Comparison of ENCODE assay signal across 9 mouse cellular contexts in the genomic region with DNA sequence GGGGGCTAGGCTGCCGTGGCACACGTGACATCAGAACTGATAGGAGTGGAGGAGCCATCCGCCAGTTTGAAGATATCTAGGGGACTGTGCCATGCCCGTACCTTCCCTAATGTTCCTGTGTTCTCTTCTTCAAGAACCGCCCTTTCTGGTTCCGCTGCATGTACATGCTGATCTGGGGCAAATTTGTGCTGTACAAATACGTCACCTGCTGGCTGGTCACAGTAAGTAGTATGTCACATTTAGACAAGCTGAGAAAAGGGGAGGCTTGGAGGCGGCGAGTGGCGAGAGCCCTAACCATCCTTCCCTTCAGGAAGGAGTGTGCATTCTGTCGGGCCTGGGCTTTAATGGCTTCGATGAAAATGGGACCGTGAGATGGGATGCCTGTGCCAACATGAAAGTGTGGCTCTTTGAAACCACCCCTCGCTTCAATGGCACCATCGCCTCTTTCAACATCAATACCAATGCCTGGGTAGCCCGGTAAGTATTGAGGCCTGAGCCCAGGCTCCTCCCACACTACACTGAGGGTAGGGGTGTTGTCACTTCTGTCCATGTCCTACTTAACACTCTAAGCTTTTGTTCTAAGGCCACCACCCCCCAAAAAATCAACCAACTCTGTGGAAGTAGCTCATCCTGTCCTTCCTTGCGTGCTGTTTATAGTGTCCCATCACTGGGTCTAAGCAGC. TPM values are rescaled to one million over a fixed set of nuclear protein-coding genes. Genes with fewer than 3 reads are reported as not detected.
A peak's percentile ranks its signal among the peaks of the same experiment; 100 is the strongest.
DNase-seq lines count a peak whose midpoint lies in the region; ATAC-seq and TF ChIP-seq lines count a peak whose summit lies in the region.
"Had no signal": no experiment of that assay in that cellular context is flagged by ENCODE, and none has a peak within 500 bp of the region (broad histone marks: within the 10 kb centered on the region; RNA-seq: fewer than 3 reads in every experiment).

No protein-coding gene starts in this region.

- no peak overlapping the region for H3K27ac ChIP-seq in kidney, embryonic 15.5 days
- no peak overlapping the region for H3K27ac ChIP-seq in cortical plate, adult 2 months (ENCODE audit: insufficient read depth, low read length)
- no peak overlapping the region for H3K27ac ChIP-seq in liver, embryonic 16.5 days (ENCODE audit: low read length)
- H3K27ac ChIP-seq: liver, embryonic 15.5 days had no signal

- H3K9ac ChIP-seq in kidney, embryonic 15.5 days = no peak overlapping the region
- no peak overlapping the region for H3K9ac ChIP-seq in liver, embryonic 16.5 days (ENCODE audit: low read depth, low read length)
- H3K9ac ChIP-seq: liver, embryonic 15.5 days had no signal

- H3K4me1 ChIP-seq in kidney, embryonic 15.5 days = peaks cover 15% of the 10 kb centered on the region
- peaks cover 85% of the 10 kb centered on the region for H3K4me1 ChIP-seq in E14TG2a.4 (replicated peaks; ENCODE audit: low read depth, low read length)
- H3K4me1 ChIP-seq in cortical plate, adult 2 months (ENCODE audit: control insufficient read depth, insufficient read depth, low read length) = peaks cover 4% of the 10 kb centered on the region
- no peaks in the 10 kb centered on the region; the same call in 1 of the 2 replicates for H3K4me1 ChIP-seq in liver, embryonic 16.5 days (ENCODE audit: control insufficient read depth, low read depth, low read length)

- TF ChIP-seq CTCF in E14TG2a.4 (conservative IDR thresholded peaks at IDR 0.05; ENCODE audit: low read length) = no peak
- 0 out of 2 replicates have a peak, but pooled peaks have one; percentile 4 for TF ChIP-seq CTCF in cortical plate, adult 2 months (IDR thresholded peaks at IDR 0.05; ENCODE audit: extremely low read depth, insufficient read depth, low read length)

- intact Hi-C loops in heart, postnatal 14 days (cut with DNase I) = loop anchor here (2.0 to 5.0 kb wide), 4 partner anchors 29 to 57 kb away; partner anchors contain the start of genes Grcc10 and Lpcat3

- H3K4me3 ChIP-seq in kidney, embryonic 15.5 days (replicated peaks) = no peak overlapping the region
- H3K4me3 ChIP-seq in E14TG2a.4 (replicated peaks; ENCODE audit: low read length) = 0 out of 2 replicates have a peak overlapping the region, but pooled peaks have one; percentile 2
- no peak overlapping the region for H3K4me3 ChIP-seq in cortical plate, adult 2 months (ENCODE audit: insufficient read depth, low read length)
- no peak overlapping the region for H3K4me3 ChIP-seq in liver, embryonic 16.5 days (ENCODE audit: low read depth, low read length)
- H3K4me3 ChIP-seq: liver, embryonic 15.5 days had no signal

- peak; percentile 6; the same call in 1 of the 2 replicates for ATAC-seq in kidney, embryonic 15.5 days (replicated peaks; ENCODE audit: low FRiP score)
- peak; percentile 4; the same call in 1 of the 2 replicates for ATAC-seq in liver, embryonic 16.5 days (ENCODE audit: low read depth)

- no peaks in the 10 kb centered on the region for H3K27me3 ChIP-seq in kidney, embryonic 15.5 days
- H3K27me3 ChIP-seq in E14TG2a.4 (ENCODE audit: insufficient read depth, low read length) = no peaks in the 10 kb centered on the region
- no peaks in the 10 kb centered on the region for H3K27me3 ChIP-seq in liver, embryonic 16.5 days (ENCODE audit: control insufficient read depth, insufficient read depth, low read depth, low read length)
- H3K27me3 ChIP-seq: liver, embryonic 15.5 days had no signal

- no peak for DNase-seq in kidney, postnatal 25 days
- no peak for DNase-seq in urinary bladder, adult 2 months (ENCODE audit: low spot score)
- no peak for DNase-seq in embryo, embryonic 11 days
- DNase-seq in heart, postnatal 14 days = no peak

- no peaks in the 10 kb centered on the region for H3K9me3 ChIP-seq in kidney, embryonic 15.5 days (replicated peaks)
- no peaks in the 10 kb centered on the region for H3K9me3 ChIP-seq in E14TG2a.4 (ENCODE audit: low read length)
- H3K9me3 ChIP-seq in liver, embryonic 16.5 days (replicated peaks; ENCODE audit: control insufficient read depth, low read length) = no peaks in the 10 kb centered on the region
- H3K9me3 ChIP-seq: liver, embryonic 15.5 days had no signal

- WGBS in kidney, embryonic 15.5 days = 93% methylated on average over 17 of the region's 17 CpGs
- 81% methylated on average over 17 of the region's 17 CpGs for WGBS in liver, embryonic 16.5 days (ENCODE audit: insufficient replicate concordance)

- H3K36me3 ChIP-seq in kidney, embryonic 15.5 days = peaks cover 92% of the 10 kb centered on the region
- peaks cover 100% of the 10 kb centered on the region for H3K36me3 ChIP-seq in E14TG2a.4 (ENCODE audit: insufficient read depth, low read length)
- peaks cover 66% of the 10 kb centered on the region for H3K36me3 ChIP-seq in liver, embryonic 16.5 days (ENCODE audit: control insufficient read depth, insufficient read depth)

- no peak for TF ChIP-seq POLR2A in cortical plate, adult 2 months (IDR thresholded peaks at IDR 0.05; ENCODE audit: extremely low read depth, insufficient read depth, low read length)

- no peak overlapping the region for H3K4me2 ChIP-seq in kidney, embryonic 15.5 days
- H3K4me2 ChIP-seq in liver, embryonic 16.5 days (ENCODE audit: low read depth, low read length) = no peak overlapping the region
- H3K4me2 ChIP-seq: liver, embryonic 15.5 days had no signal

RNA-seq across cellular contexts. Expression of gene Emg1, which starts 9.7 kb away (rescaled TPM):
- 206 and 224 TPM in 2 replicates for polyA plus RNA-seq in kidney, embryonic 15.5 days (2015; fragmentation: Nextera tagmentation; extraction: Ambion mirVana)
- polyA plus RNA-seq in cortical plate, adult 2 months (2012; rRNA removed) = 57.3 and 58.3 TPM in 2 replicates
- polyA plus RNA-seq in liver, embryonic 16.5 days (2015; fragmentation: Nextera tagmentation; extraction: Ambion mirVana) = 105 and 121 TPM in 2 replicates
- polyA plus RNA-seq in urinary bladder, adult 2 months (2012; rRNA removed) = 73.3 and 84.5 TPM in 2 replicates
- 10 to 100 TPM; 58.8 to 68.4 TPM for total RNA-seq in heart, postnatal 14 days (2021)

RNA-seq across cellular contexts. Expression of gene Phb2, which starts 9.9 kb away (rescaled TPM):
- polyA plus RNA-seq in kidney, embryonic 15.5 days (2015; fragmentation: Nextera tagmentation; extraction: Ambion mirVana) = 401 and 402 TPM in 2 replicates
- 104 and 105 TPM in 2 replicates for polyA plus RNA-seq in cortical plate, adult 2 months (2012; rRNA removed)
- polyA plus RNA-seq in liver, embryonic 16.5 days (2015; fragmentation: Nextera tagmentation; extraction: Ambion mirVana) = 206 and 214 TPM in 2 replicates
- 111 and 120 TPM in 2 replicates for polyA plus RNA-seq in urinary bladder, adult 2 months (2012; rRNA removed)
- total RNA-seq in heart, postnatal 14 days (2021) = 100 to 1,000 TPM; 326 to 358 TPM

RNA-seq across cellular contexts. Expression of gene Ptpn6, which starts 36.3 kb away (rescaled TPM):
- 12.5 and 13.3 TPM in 2 replicates for polyA plus RNA-seq in kidney, embryonic 15.5 days (2015; fragmentation: Nextera tagmentation; extraction: Ambion mirVana)
- polyA plus RNA-seq in cortical plate, adult 2 months (2012; rRNA removed) = 6.3 and 6.5 TPM in 2 replicates
- 38.2 and 38.3 TPM in 2 replicates for polyA plus RNA-seq in liver, embryonic 16.5 days (2015; fragmentation: Nextera tagmentation; extraction: Ambion mirVana)
- polyA plus RNA-seq in urinary bladder, adult 2 months (2012; rRNA removed) = 17.0 and 18.2 TPM in 2 replicates
- total RNA-seq in heart, postnatal 14 days (2021) = 1 to 10 TPM; 4.2 to 8.5 TPM

RNA-seq across cellular contexts. Expression of gene Grcc10, which starts 38.9 kb away (rescaled TPM):
- 516 and 519 TPM in 2 replicates for polyA plus RNA-seq in kidney, embryonic 15.5 days (2015; fragmentation: Nextera tagmentation; extraction: Ambion mirVana)
- polyA plus RNA-seq in cortical plate, adult 2 months (2012; rRNA removed) = 340 and 352 TPM in 2 replicates
- 80.7 and 83.6 TPM in 2 replicates for polyA plus RNA-seq in liver, embryonic 16.5 days (2015; fragmentation: Nextera tagmentation; extraction: Ambion mirVana)
- 214 and 229 TPM in 2 replicates for polyA plus RNA-seq in urinary bladder, adult 2 months (2012; rRNA removed)
- 100 to 1,000 TPM; 323 to 327 TPM for total RNA-seq in heart, postnatal 14 days (2021)

RNA-seq across cellular contexts. Expression of gene Lpcat3, which starts 39.4 kb away (rescaled TPM):
- 77.4 and 80.4 TPM in 2 replicates for polyA plus RNA-seq in kidney, embryonic 15.5 days (2015; fragmentation: Nextera tagmentation; extraction: Ambion mirVana)
- 45.3 and 47.6 TPM in 2 replicates for polyA plus RNA-seq in cortical plate, adult 2 months (2012; rRNA removed)
- 80.1 and 88.6 TPM in 2 replicates for polyA plus RNA-seq in liver, embryonic 16.5 days (2015; fragmentation: Nextera tagmentation; extraction: Ambion mirVana)
- polyA plus RNA-seq in urinary bladder, adult 2 months (2012; rRNA removed) = 84.5 and 91.6 TPM in 2 replicates
- total RNA-seq in heart, postnatal 14 days (2021) = 10 to 100 TPM; 54.0 to 56.7 TPM
